Mouse (Mus musculus): Measurements from ENCODE around the gene Nupl1.

Nupl1 gene

GRCm38 (mm10) chr14:60219886-60220285, 31.3 kb downstream of the Nupl1 start:
- DNase-seq, result no peak

- DNase-seq, result no peak
Measured at GRCm38 (mm10) chr14:60217616-60218015, 33.6 kb downstream of the Nupl1 start.

GRCm38 (mm10) chr14:60216125-60216524, 35.1 kb downstream of the Nupl1 start:
- DNase-seq, result no peak

GRCm38 (mm10) chr14:60215000-60215399, 36.2 kb downstream of the Nupl1 start:
- DNase-seq, result no peak

- no peak for DNase-seq
Measured at GRCm38 (mm10) chr14:60214040-60214439, 37.2 kb downstream of the Nupl1 start.

- no peak for DNase-seq
Measured at GRCm38 (mm10) chr14:60209166-60209565, 42.1 kb downstream of the Nupl1 start.

- DNase-seq, result no peak
Measured at GRCm38 (mm10) chr14:60204993-60205392, 46.2 kb downstream of the Nupl1 start.

- DNase-seq, result no peak
Measured at GRCm38 (mm10) chr14:60196884-60197283, 54.3 kb downstream of the Nupl1 start, which contains the start of gene Atp8a2. TSS of gene Atp8a2 (minus strand) at chr14:60197179.

- no peak for DNase-seq
Measured at GRCm38 (mm10) chr14:60195999-60196398, 55.2 kb downstream of the Nupl1 start.

GRCm38 (mm10) chr14:60194606-60195005, 56.6 kb downstream of the Nupl1 start:
- DNase-seq, result no peak

- no peak for DNase-seq
Measured at GRCm38 (mm10) chr14:60189771-60190170, 61.5 kb downstream of the Nupl1 start.

GRCm38 (mm10) chr14:60188201-60188825, 62.9 kb downstream of the Nupl1 start:
- DNase-seq, result no peak

GRCm38 (mm10) chr14:60181306-60181705, 69.9 kb downstream of the Nupl1 start:
- no peak for DNase-seq

- DNase-seq, result no peak
Measured at GRCm38 (mm10) chr14:60178571-60178955, 72.7 kb downstream of the Nupl1 start.

GRCm38 (mm10) chr14:60177614-60178570, 73.3 kb downstream of the Nupl1 start:
- no peak for DNase-seq

GRCm38 (mm10) chr14:60176891-60177613, 74.2 kb downstream of the Nupl1 start:
- peak in 1 of 2 experiments; percentile 2 for DNase-seq

GRCm38 (mm10) chr14:60176469-60176890, 74.8 kb downstream of the Nupl1 start:
- DNase-seq, result no peak

- DNase-seq, result no peak
Measured at GRCm38 (mm10) chr14:60172286-60173055, 78.8 kb downstream of the Nupl1 start.

- DNase-seq, result no peak
Measured at GRCm38 (mm10) chr14:60170845-60171610, 80.2 kb downstream of the Nupl1 start.

GRCm38 (mm10) chr14:60163367-60163766, 87.9 kb downstream of the Nupl1 start:
- no peak for DNase-seq

- DNase-seq, result no peak
Measured at GRCm38 (mm10) chr14:60152373-60152772, 98.9 kb downstream of the Nupl1 start.

GRCm38 (mm10) chr14:60148893-60149292, 102.3 kb downstream of the Nupl1 start:
- DNase-seq, result no peak
